Mouse (Mus musculus): ENCODE measurements around the gene Kcng4.

The Kcng4 gene

DNA sequence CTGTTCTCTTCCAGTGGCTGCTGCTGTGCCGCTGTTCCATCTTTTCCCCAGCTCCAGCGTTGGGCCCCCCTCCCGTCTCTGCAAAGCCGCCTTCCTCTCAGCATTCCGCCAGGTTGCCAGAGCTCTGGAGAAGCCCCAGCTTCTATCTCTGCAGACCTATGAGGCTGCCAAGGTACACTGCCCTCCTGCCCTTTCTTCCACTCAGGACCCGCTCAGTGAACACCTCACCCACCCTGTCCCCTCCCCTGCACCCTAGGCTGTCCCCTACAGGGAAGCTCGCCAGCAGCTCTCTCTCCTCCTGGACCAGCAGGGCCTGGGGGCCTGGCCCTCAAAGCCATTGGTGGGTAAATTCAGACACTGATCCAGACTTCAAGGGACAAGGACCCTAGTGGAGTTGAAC, 19.1 kb downstream of the Kcng4 start:
- no peak for DNase-seq (ENCODE audit: low spot score)

DNA sequence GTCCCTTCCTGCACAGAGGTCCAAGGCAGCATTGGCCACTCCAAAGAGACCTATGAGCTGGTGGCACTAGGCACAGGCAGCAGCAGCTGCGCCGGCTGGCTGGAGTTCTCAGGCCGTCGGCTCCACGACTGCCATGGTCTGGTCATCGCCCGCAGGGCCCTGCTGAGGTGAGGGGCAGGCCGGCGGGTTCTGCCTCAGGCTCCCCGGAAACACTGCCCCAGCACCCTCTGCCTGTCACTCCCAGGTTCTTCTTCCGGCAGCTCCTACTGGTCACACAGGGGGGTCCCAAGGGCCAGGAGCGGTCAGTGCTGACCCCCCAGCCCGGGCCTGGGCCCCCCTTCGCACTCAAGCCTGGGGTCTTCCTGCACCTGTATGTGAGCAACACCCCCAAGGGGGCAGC, 20.4 kb downstream of the Kcng4 start:
- no peak for DNase-seq (ENCODE audit: low spot score)

GRCm38 (mm10) chr8:119612471-119612870, 23.0 kb downstream of the Kcng4 start, which contains the start of gene Adad2:
Gene Adad2, plus strand, starts transcription at chr8:119612747.
- peak; percentile 88 for DNase-seq (ENCODE audit: low spot score)

- DNase-seq (ENCODE audit: low spot score): no peak
Measured at GRCm38 (mm10) chr8:119606224-119606623, 29.3 kb downstream of the Kcng4 start.

GRCm38 (mm10) chr8:119604996-119605395, 30.5 kb downstream of the Kcng4 start, which contains the start of gene Taf1c:
Gene Taf1c, minus strand, starts transcription at chr8:119605222.
- peak; percentile 90 for DNase-seq (ENCODE audit: low spot score)

- no peak for DNase-seq (ENCODE audit: low spot score)
Measured at GRCm38 (mm10) chr8:119604398-119604803, 31.1 kb downstream of the Kcng4 start.

GRCm38 (mm10) chr8:119603771-119604170, 31.7 kb downstream of the Kcng4 start:
- no peak for DNase-seq (ENCODE audit: low spot score)

GRCm38 (mm10) chr8:119591456-119591855, 44.0 kb downstream of the Kcng4 start:
- no peak for DNase-seq (ENCODE audit: low spot score)

GRCm38 (mm10) chr8:119590348-119590747, 45.1 kb downstream of the Kcng4 start:
- DNase-seq (ENCODE audit: low spot score): no peak

DNA sequence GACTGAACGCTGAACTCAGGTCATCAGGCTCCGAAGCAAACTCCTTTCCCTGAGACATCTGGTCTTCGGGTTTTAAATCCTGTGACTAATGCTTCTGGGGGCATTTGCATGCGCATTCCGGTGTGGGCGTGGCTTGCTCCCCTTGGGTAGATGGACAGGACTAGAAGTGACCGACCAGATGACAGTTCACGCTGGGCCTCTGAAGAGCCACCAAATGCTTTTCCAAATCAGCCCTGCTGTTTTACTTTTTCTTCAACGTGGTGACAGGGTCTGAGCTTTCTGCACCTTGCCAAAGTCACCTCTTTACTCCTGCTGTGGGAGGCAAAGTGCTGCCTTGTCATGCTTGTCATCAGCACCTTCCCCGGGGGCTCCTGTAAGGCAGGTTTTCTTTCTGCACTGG, 46.6 kb downstream of the Kcng4 start:
- DNase-seq (ENCODE audit: low spot score): no peak

DNA sequence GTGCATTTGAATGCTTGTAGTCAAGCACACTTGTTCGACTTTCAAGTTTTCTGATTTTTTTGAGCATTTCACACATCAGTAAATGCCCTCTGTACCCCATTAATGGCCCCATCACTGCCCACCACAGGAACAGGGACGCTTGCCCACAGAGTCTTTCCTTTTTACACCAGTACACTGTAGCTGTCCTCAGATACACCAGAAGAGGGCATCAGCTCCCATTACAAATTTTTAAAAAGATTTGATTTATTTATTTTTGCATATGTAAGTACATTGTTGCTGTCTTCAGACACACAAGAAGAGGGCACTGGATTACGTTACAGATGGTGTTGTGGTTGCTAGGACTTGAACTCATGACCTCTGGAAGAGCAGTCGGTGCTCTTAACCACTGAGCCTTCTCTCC, 47.2 kb downstream of the Kcng4 start:
- no peak for DNase-seq (ENCODE audit: low spot score)

GRCm38 (mm10) chr8:119585901-119586300, 49.6 kb downstream of the Kcng4 start:
- no peak for DNase-seq (ENCODE audit: low spot score)

DNA sequence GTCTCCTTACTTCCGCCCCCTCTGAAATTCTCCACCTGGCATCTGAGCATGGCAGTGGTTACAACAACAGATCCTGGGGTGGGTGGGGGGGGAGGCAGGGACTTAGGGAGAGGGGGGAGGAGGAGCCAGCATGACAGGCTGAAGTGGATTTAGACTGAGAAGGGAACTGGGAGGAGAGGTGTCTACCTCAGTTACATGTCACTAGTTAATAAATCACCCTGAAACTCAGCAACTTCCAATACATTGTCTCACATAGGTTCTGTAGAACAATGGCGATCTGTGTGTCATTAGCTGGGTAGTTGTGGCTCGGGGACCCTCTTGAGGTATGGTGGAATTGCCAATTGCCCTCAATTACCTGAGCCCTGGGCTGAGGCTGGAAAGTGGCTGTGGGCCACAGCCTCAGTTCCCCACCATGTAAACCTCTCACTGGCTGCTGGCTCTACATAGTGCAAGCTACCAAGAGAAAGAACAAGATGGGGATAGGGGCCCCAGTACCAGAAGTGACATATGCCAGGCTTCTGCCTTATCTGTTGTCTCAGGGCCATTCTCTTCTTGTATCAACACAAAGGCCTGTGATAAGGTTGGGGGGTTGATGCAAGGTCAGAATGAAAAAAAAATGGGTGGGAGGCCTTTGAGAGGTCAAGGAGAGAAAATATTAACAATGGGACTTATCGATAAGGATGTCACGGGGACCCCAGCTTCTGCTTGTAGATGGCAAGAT, 54.9 kb downstream of the Kcng4 start:
- DNase-seq (ENCODE audit: low spot score): no peak

GRCm38 (mm10) chr8:119579096-119579495, 56.4 kb downstream of the Kcng4 start:
- no peak for DNase-seq (ENCODE audit: low spot score)

DNA sequence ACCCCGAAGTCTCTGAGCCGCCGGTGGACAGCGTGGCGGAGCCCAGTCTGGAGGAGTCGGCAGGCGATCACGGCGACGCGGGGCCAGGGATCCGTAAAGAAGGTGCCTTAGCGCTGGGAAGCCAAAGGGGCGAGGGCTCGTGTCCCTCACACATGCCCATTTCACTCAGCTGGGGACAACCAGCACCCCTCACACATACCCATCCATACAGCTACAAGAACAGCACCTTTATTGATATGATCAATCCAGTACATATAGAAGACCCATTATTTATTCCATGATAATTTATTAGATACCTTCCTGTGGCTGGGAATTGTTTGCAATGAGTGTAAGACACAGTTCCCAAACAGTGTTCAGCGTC, 60.1 kb downstream of the Kcng4 start:
- DNase-seq (ENCODE audit: low spot score): no peak

DNA sequence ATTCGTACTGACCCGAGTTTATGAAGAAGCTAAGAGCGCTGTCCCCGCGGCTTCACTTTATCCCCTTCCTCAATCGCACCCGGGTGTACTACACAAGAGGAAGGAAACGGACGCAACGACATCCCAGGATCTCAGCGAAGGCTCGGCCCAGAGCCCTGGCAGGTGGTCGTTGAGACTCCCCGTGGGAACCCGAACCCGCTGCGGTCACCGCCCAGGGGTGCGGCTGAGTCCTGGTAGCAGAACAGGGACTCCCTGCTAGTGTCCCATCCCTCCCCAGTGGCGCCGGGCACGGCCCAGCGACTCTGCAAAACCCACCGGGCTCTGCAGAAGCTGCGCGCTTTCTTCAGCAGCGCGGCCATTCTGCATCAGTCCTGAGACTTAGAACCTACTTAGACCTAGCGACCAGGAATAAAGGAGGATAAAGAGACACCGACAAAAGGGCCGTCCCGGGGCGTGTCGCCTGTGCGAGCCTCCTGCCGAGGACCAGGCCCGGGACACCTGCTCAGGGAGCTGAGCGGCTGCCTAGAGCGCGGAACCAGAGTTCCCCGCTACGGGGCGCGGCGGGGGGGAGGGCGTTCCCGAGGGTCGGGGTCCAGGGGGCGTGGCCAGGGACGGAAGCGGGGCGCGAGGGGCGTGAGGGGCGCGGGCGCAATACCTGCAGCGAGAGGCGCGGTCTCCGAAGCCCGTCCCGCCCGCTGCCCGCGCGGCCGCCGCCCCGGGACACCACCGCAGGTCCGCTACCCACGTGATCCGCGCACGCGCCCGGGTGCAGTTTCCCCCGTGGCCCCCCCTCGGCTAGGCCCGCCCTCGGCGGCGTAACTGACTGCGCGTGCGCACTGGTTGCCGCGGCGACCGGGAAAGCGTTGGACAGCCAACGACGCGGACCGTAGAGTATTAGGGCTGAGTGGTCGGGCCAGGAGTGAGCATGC, 60.8 kb downstream of the Kcng4 start, which contains the start of the genes Hsdl1 and Dnaaf1:
Gene Hsdl1, minus strand, starts transcription at position 747 of the 929 bp plus-strand sequence.
Gene Dnaaf1, plus strand, starts transcription at position 799 of the 929 bp plus-strand sequence.
- DNase-seq (ENCODE audit: low spot score): peak; percentile 92

Data from testis, postnatal 14 days (tissue).